Mouse (Mus musculus): ENCODE measurements at regions not wholly inside any gene's neighbourhood (a gene's known extent, or its start where the extent isn't known, plus 50 kb on each side); places are given as distances from the start of the nearest gene placed in this dataset.
A peak's percentile ranks its signal among the peaks of the same experiment; 100 is the strongest.

DNA sequence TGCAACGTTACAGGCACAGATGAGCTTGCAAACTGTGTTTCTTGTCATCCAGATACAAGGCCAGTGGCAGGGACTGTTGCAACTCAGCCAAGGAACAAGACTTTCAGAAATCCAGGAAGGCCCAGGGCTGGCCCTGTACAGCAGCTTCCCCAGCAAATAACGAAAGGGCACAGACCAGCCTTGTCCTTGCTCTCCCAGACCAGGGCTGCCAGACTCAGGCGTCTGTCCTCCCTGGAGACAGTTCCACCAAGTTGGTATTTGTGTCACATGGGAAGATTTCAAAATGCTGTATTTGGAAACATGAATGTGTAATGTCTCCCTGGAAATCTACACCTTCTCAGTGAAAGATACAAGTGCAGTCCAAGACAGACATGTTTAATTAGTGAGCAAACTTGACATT lies 157.8 kb downstream of the Cbln1 start:
- Histone ChIP-seq H3K4me3 (no peak overlapping the region), H3K27ac (no peak overlapping the region)
- intact Hi-C loops (cut with DNase I): no loop called here
- peak; percentile 18 for DNase-seq
- no peak for TF ChIP-seq CTCF (IDR thresholded peaks at IDR 0.05)

- TF ChIP-seq CTCF (IDR thresholded peaks at IDR 0.05): no peak
- Histone ChIP-seq H3K27ac (no peak overlapping the region), H3K4me3 (no peak overlapping the region)
- intact Hi-C loops (cut with DNase I): no loop called here
- DNase-seq: no peak
Measured at GRCm38 (mm10) chr8:87311282-87311681, 161.1 kb downstream of the Cbln1 start.

DNA sequence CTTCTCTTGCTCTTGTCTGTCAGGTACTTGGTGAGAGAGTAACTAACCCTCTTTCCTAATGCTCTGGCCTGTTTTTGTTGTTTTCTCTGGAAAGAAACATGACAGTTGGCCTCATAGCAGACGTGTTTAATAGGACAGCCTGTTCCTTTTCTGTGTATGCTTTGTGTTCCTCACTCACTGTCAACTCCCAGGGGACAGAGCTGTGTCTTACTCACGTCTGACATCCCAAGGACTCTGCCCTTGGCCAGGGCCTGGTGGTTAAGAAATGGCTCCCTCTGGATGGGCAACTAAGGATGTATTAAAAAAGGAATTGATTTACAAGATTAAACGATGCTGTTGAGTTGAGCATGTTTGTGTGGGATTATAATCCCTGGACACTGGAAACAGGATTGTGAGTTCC lies 164.1 kb downstream of the Cbln1 start:
- Histone ChIP-seq H3K4me3 (no peak overlapping the region), H3K27ac (no peak overlapping the region)
- intact Hi-C loops (cut with DNase I): no loop called here
- no peak for TF ChIP-seq CTCF (IDR thresholded peaks at IDR 0.05)
- DNase-seq: no peak

GRCm38 (mm10) chr8:87305001-87305400 lies 167.4 kb downstream of the Cbln1 start:
- Histone ChIP-seq H3K27ac (no peak overlapping the region), H3K4me3 (no peak overlapping the region)
- intact Hi-C loops (cut with DNase I): no loop called here
- TF ChIP-seq CTCF (IDR thresholded peaks at IDR 0.05): no peak
- DNase-seq: no peak

- DNase-seq: no peak
- no peak for TF ChIP-seq CTCF (IDR thresholded peaks at IDR 0.05)
- Histone ChIP-seq H3K27ac (no peak overlapping the region), H3K4me3 (no peak overlapping the region)
- intact Hi-C loops (cut with DNase I): no loop called here
Measured at GRCm38 (mm10) chr8:87303522-87303921, 168.9 kb downstream of the Cbln1 start.

GRCm38 (mm10) chr8:87297761-87298160 lies 174.6 kb downstream of the Cbln1 start:
- no peak overlapping the region for H3K4me3 ChIP-seq
- no peak for DNase-seq
- TF ChIP-seq CTCF (IDR thresholded peaks at IDR 0.05): no peak
- H3K27ac ChIP-seq: no peak overlapping the region
- intact Hi-C loops (cut with DNase I): no loop called here

DNA sequence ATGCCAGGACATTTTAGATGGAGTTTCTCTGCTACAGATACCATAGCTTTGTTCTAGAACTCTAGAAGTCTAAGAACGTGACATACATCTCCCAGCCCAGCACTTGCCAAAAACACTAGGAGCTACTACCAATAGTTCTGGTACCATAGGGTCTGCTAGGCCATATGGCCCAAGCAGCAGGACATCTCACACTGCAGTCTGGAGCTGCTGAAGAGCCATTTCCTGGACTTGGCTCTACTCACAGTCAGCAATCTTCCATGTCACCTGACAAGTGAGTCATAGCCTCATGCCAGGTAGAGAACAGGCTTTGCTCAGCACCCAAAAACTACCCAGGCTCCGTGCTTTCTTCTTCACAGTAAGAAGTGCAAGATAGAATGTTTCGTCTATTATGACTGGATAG lies 175.1 kb downstream of the Cbln1 start:
- intact Hi-C loops (cut with DNase I): no loop called here
- H3K4me3 ChIP-seq: no peak overlapping the region
- no peak overlapping the region for H3K27ac ChIP-seq
- no peak for TF ChIP-seq CTCF (IDR thresholded peaks at IDR 0.05)
- no peak for DNase-seq

DNA sequence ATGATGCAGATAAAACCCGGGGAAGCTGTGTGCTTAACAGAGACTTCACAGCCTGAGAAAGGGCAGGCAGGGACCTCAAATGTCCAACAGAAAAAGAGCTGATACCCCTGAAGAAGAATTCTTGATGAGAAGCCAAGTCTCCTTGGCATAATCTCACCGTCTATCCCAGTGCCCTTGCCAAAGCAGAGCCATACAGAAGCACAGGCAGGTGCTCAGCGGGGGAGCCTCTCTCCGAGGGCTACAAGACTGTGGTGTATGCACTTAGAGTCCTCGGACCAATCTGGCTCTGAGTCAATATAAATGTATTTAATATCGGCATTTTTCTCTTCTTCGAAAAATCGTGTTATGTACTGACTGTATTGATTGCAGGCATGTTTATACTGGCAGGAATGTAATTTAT lies 186.3 kb downstream of the Cbln1 start:
- DNase-seq: no peak
- TF ChIP-seq CTCF (IDR thresholded peaks at IDR 0.05): no peak
- Histone ChIP-seq H3K27ac (no peak overlapping the region), H3K4me3 (no peak overlapping the region)
- intact Hi-C loops (cut with DNase I): no loop called here

DNA sequence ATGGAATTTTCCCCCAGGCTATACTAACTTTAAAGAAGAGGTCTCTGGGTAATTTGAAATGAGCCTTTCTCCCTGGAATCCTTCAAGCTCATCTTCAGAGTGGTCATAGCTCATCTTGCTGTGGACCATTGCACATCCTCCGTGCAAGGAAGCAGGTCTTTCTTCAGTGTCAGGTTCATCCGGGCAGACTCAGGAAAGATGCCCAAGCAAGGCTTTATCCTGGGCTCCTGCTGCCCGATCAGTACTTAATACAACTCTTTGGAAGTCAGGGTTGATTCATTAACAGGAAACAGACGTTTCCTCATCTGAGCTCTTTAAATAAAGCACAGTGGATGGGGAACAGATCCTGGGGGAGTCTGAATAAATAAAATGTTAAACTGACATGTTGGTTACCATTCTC lies 188.1 kb downstream of the Cbln1 start:
- no peak for DNase-seq
- Histone ChIP-seq H3K4me3 (no peak overlapping the region), H3K27ac (no peak overlapping the region)
- TF ChIP-seq CTCF (IDR thresholded peaks at IDR 0.05): no peak
- intact Hi-C loops (cut with DNase I): no loop called here

- intact Hi-C loops (cut with DNase I): no loop called here
- no peak for TF ChIP-seq CTCF (IDR thresholded peaks at IDR 0.05)
- no peak for DNase-seq
- H3K27ac ChIP-seq: no peak overlapping the region
- no peak overlapping the region for H3K4me3 ChIP-seq
Measured at GRCm38 (mm10) chr8:87282511-87282910, 189.9 kb downstream of the Cbln1 start.

- TF ChIP-seq CTCF (IDR thresholded peaks at IDR 0.05): no peak
- no peak overlapping the region for H3K4me3 ChIP-seq
- no peak overlapping the region for H3K27ac ChIP-seq
- no peak for DNase-seq
- intact Hi-C loops (cut with DNase I): no loop called here
Measured at GRCm38 (mm10) chr8:87273328-87273727, 199.1 kb downstream of the Cbln1 start.

DNA sequence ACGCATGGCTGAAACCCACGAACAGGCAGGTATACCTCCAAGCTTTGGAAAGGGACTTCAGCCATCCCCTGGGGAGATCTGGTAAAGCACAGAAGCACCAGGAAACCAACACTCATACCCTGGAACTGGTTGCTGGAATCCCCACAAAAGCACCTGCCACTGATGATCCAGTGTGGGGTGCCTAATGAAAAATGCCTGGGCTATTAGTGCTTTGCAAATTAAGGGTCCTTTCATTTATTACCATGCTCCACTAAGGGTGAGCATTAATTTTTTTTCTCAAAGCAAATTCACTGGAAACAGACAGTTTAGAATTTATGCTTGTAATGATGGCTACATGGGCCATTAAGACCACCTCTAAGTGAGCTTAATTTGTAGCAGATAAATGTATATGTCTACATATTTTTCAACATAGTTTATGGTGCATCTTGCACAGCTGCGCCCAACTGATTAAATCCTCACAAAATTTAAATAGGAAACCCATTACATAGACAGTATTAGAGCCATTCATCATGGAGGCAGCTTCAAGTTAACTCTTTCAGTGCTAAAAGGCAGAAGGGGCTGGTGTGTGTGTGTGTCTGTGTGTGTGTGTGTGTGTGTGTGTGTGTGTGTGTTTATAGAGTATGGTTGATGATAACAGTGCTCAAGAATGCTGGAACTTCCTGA lies 201.8 kb downstream of the Cbln1 start:
- H3K4me3 ChIP-seq: no peak overlapping the region
- no peak overlapping the region for H3K27ac ChIP-seq

GRCm38 (mm10) chr8:87268159-87268558 lies 204.2 kb downstream of the Cbln1 start:
- no peak for DNase-seq
- Histone ChIP-seq H3K4me3 (no peak overlapping the region), H3K27ac (no peak overlapping the region)
- TF ChIP-seq CTCF (IDR thresholded peaks at IDR 0.05): no peak
- intact Hi-C loops (cut with DNase I): no loop called here

More for the DNA sequence above, 201.8 kb downstream of the Cbln1 start:
- no peak for DNase-seq
- intact Hi-C loops (cut with DNase I): no loop called here
- no peak for TF ChIP-seq CTCF (IDR thresholded peaks at IDR 0.05)

DNA sequence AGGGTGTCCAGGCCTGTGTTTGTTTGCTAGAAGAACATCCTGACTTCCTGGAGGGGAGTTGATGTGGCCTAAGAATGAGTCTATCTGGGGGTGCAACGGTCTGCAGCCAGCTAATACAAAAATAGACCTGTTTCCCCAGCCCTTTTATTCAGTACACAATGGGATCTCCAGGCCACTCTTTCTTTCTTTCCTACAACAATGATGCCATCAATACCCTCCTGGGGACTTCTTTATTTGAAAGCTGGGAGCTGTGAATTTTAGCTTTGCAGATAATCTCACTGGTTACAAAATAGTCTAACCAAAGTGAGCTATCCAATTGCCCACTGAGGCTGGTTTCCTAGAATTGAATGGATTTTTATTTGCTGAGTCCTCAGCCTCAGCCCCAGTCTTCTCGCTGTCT lies 207.4 kb downstream of the Cbln1 start:
- no peak overlapping the region for H3K27ac ChIP-seq
- intact Hi-C loops (cut with DNase I): no loop called here
- no peak overlapping the region for H3K4me3 ChIP-seq
- DNase-seq: no peak
- TF ChIP-seq CTCF (IDR thresholded peaks at IDR 0.05): no peak
